Mouse (Mus musculus): Measurements from ENCODE around the gene Mafk. TPM values are rescaled to one million over a fixed set of nuclear protein-coding genes. Genes with fewer than 3 reads are reported as not detected.
"Not testable (repeated sequence)": the region's sequence is repeated elsewhere in the genome, so short reads cannot be mapped to it uniquely, and the experiment has no call there.

The Mafk gene
- total RNA-seq (2022) = 10 to 100 TPM; 15.2 to 21.2 (median 18.1) TPM

GRCm38 (mm10) chr5:139791227-139792158 lies at the start of gene Mafk:
Gene Mafk (plus strand): TSS chr5:139791513.
- peak; percentile 98 for DNase-seq (ENCODE audit: low spot score in 2 of 2)

GRCm38 (mm10) chr5:139742640-139743039 lies 48.7 kb upstream of the Mafk start:
- not testable (repeated sequence) for DNase-seq (ENCODE audit: low spot score in 2 of 2)

- DNase-seq (ENCODE audit: low spot score in 2 of 2) = no peak
These were observed 45.5 kb upstream of the Mafk start for GRCm38 (mm10) chr5:139745771-139746170.

- no peak for DNase-seq (ENCODE audit: low spot score in 2 of 2)
These were observed 41.7 kb upstream of the Mafk start for GRCm38 (mm10) chr5:139749413-139750125.

GRCm38 (mm10) chr5:139750535-139750934 lies 40.8 kb upstream of the Mafk start:
- DNase-seq (ENCODE audit: low spot score in 2 of 2) = peak; percentile 23 to 42

- no peak for DNase-seq (ENCODE audit: low spot score in 2 of 2)
These were observed 36.6 kb upstream of the Mafk start for GRCm38 (mm10) chr5:139754753-139755152.

- DNase-seq (ENCODE audit: low spot score in 2 of 2) = no peak
These were observed 35.2 kb upstream of the Mafk start for GRCm38 (mm10) chr5:139756135-139756534.

GRCm38 (mm10) chr5:139756586-139756985 lies 34.7 kb upstream of the Mafk start:
- DNase-seq (ENCODE audit: low spot score in 2 of 2) = no peak

- DNase-seq (ENCODE audit: low spot score in 2 of 2) = no peak
These were observed 33.2 kb upstream of the Mafk start for GRCm38 (mm10) chr5:139758096-139758495.

GRCm38 (mm10) chr5:139764296-139764695 lies 27.0 kb upstream of the Mafk start:
- no peak for DNase-seq (ENCODE audit: low spot score in 2 of 2)

GRCm38 (mm10) chr5:139768216-139768615 lies 23.1 kb upstream of the Mafk start:
- DNase-seq (ENCODE audit: low spot score in 2 of 2) = no peak

- DNase-seq (ENCODE audit: low spot score in 2 of 2) = peak; percentile 94
These were observed 15.9 kb upstream of the Mafk start, which contains the start of gene Ints1 for GRCm38 (mm10) chr5:139775216-139775926. Gene Ints1 (minus strand): TSS chr5:139775674.

- no peak for DNase-seq (ENCODE audit: low spot score in 2 of 2)
These were observed 14.3 kb upstream of the Mafk start for GRCm38 (mm10) chr5:139776966-139777365.

GRCm38 (mm10) chr5:139781406-139781805 lies 9.9 kb upstream of the Mafk start:
- peak in 1 of 2 experiments; percentile 42 for DNase-seq (ENCODE audit: low spot score in 2 of 2)

- DNase-seq (ENCODE audit: low spot score in 2 of 2) = no peak
These were observed 1.8 kb upstream of the Mafk start for GRCm38 (mm10) chr5:139789466-139789865.

- DNase-seq (ENCODE audit: low spot score in 2 of 2) = no peak
These were observed 954 bp downstream of the Mafk start for GRCm38 (mm10) chr5:139792159-139792775.

- DNase-seq (ENCODE audit: low spot score in 2 of 2) = no peak
These were observed 1.6 kb downstream of the Mafk start for GRCm38 (mm10) chr5:139792966-139793337.

GRCm38 (mm10) chr5:139793338-139794089 lies 2.2 kb downstream of the Mafk start:
- peak in 1 of 2 experiments; percentile 21 for DNase-seq (ENCODE audit: low spot score in 2 of 2)

GRCm38 (mm10) chr5:139794137-139794536 lies 2.8 kb downstream of the Mafk start:
- DNase-seq (ENCODE audit: low spot score in 2 of 2) = no peak

GRCm38 (mm10) chr5:139794938-139795337 lies 3.6 kb downstream of the Mafk start:
- peak; percentile 46 to 71 for DNase-seq (ENCODE audit: low spot score in 2 of 2)
